Mouse (Mus musculus): ENCODE results near the gene Matk. TPM values are rescaled to one million over a fixed set of nuclear protein-coding genes. Genes with fewer than 3 reads are reported as not detected.

Gene Matk
- polyA plus RNA-seq, 1 experiment = 1.2 TPM

DNA sequence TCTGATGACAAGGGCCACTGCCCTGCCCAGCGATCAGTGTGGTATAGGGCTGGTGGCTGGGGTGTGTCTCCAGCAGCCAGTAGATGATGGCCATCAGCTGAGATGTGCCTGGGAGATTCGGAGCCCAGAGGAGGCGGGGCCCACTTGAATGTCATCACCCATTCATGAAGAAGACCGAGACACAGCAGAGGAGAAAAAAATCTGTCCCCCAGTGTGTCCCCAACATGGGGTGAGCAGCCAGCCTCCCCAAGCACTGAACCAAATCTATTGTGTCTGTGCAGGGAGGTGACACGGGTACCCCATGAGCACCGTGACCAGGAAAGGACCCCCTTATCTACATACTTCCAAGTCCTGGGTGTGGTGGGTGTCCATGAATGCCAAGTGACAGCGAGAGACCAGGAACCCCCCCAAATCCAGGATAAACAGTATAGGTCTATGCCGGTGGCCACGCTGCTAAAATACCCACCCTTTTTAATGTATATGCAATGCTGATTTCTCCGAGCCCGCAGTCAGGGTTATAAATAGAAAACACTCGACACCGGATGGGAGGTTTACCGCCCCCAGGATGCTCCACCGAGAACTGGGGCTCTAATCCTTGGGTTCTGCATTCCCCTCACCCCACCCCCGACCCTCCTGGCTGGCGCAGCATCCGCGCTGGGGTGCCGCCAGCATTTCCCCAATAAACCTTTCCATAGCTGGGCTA is 22.8 kb upstream of the Matk start:
- no peak for TF ChIP-seq POLR2A (IDR thresholded peaks at IDR 0.05; ENCODE audit: low read depth, low read length)
- no peak for TF ChIP-seq CTCF (IDR thresholded peaks at IDR 0.05; ENCODE audit: borderline replicate concordance, insufficient read depth, low read length)
- Histone ChIP-seq H3K27ac (ENCODE audit: insufficient read depth, low read length) (no peak overlapping the region), H3K4me1 (ENCODE audit: control insufficient read depth, insufficient read depth, low read length) (no peaks in the 10 kb centered on the region), H3K4me3 (ENCODE audit: insufficient read depth, low read length) (0 out of 2 replicates have a peak overlapping the region, but pooled peaks have one; percentile 10)

GRCm38 (mm10) chr10:81230438-81231332 is 22.1 kb upstream of the Matk start, which contains the start of gene Atcay:
Gene Atcay (minus strand): TSS chr10:81230833.
- Histone ChIP-seq H3K27ac (ENCODE audit: insufficient read depth, low read length) (no peak within 1 kb of the TSS), H3K4me1 (ENCODE audit: control insufficient read depth, insufficient read depth, low read length) (no peaks in the 10 kb centered on the region), H3K4me3 (ENCODE audit: insufficient read depth, low read length) (peak within 1 kb of the TSS; percentile 10; the same call in 1 of the 2 replicates)
- no peak for TF ChIP-seq POLR2A (IDR thresholded peaks at IDR 0.05; ENCODE audit: low read depth, low read length)
- peak; percentile 52; the same call in 1 of the 2 replicates for TF ChIP-seq CTCF (IDR thresholded peaks at IDR 0.05; ENCODE audit: borderline replicate concordance, insufficient read depth, low read length)

DNA sequence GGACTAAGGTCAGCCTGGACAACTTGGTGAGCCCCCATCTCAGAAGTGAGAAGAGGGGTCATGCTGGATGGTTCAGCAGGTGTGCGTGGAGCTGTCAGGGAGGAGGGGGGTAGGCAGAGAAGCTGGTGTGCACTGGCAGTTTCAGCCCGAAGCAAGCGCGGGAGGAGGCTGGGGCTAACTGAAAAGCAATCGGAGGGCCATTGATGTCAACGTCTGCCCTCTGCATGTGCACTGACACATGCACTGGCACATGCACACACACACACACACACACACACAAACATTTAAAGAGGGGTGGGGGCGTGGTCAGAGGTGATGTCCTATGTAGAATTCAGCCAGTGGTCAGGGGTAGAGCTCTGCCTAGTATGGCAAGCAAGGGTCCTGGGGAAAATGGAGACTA is 21.3 kb upstream of the Matk start:
- H3K27ac ChIP-seq (ENCODE audit: insufficient read depth, low read length) = no peak overlapping the region
- no peaks in the 10 kb centered on the region for H3K4me1 ChIP-seq (ENCODE audit: control insufficient read depth, insufficient read depth, low read length)
- H3K4me3 ChIP-seq (ENCODE audit: insufficient read depth, low read length) = no peak overlapping the region
- no peak for TF ChIP-seq CTCF (IDR thresholded peaks at IDR 0.05; ENCODE audit: borderline replicate concordance, insufficient read depth, low read length)
- TF ChIP-seq POLR2A (IDR thresholded peaks at IDR 0.05; ENCODE audit: low read depth, low read length) = no peak

GRCm38 (mm10) chr10:81232580-81233225 is 20.0 kb upstream of the Matk start, which contains the start of gene Zfr2:
Gene Zfr2 (plus strand): TSS chr10:81233155.
- H3K27ac ChIP-seq (ENCODE audit: insufficient read depth, low read length) = peak within 1 kb of the TSS; percentile 53
- H3K4me1 ChIP-seq (ENCODE audit: control insufficient read depth, insufficient read depth, low read length) = no peaks in the 10 kb centered on the region
- peak within 1 kb of the TSS; percentile 54 for H3K4me3 ChIP-seq (ENCODE audit: insufficient read depth, low read length)
- TF ChIP-seq POLR2A (IDR thresholded peaks at IDR 0.05; ENCODE audit: low read depth, low read length) = peak; percentile 65
- no peak for TF ChIP-seq CTCF (IDR thresholded peaks at IDR 0.05; ENCODE audit: borderline replicate concordance, insufficient read depth, low read length)

- Histone ChIP-seq H3K4me1 (ENCODE audit: control insufficient read depth, insufficient read depth, low read length) (no peaks in the 10 kb centered on the region), H3K4me3 (ENCODE audit: insufficient read depth, low read length) (peak overlapping the region; percentile 54), H3K27ac (ENCODE audit: insufficient read depth, low read length) (peak overlapping the region; percentile 53)
- no peak for TF ChIP-seq POLR2A (IDR thresholded peaks at IDR 0.05; ENCODE audit: low read depth, low read length)
- no peak for TF ChIP-seq CTCF (IDR thresholded peaks at IDR 0.05; ENCODE audit: borderline replicate concordance, insufficient read depth, low read length)
Observed at GRCm38 (mm10) chr10:81233226-81233585, 19.5 kb upstream of the Matk start.

- no peak; the same call in 1 of the 2 replicates for TF ChIP-seq POLR2A (IDR thresholded peaks at IDR 0.05; ENCODE audit: low read depth, low read length)
- TF ChIP-seq CTCF (IDR thresholded peaks at IDR 0.05; ENCODE audit: borderline replicate concordance, insufficient read depth, low read length) = no peak
- no peak overlapping the region for H3K4me3 ChIP-seq (ENCODE audit: insufficient read depth, low read length)
Observed at GRCm38 (mm10) chr10:81234206-81234605, 18.5 kb upstream of the Matk start.

GRCm38 (mm10) chr10:81236471-81237268 is 16.1 kb upstream of the Matk start:
- no peak overlapping the region for H3K27ac ChIP-seq (ENCODE audit: insufficient read depth, low read length)
- no peaks in the 10 kb centered on the region for H3K4me1 ChIP-seq (ENCODE audit: control insufficient read depth, insufficient read depth, low read length)
- TF ChIP-seq POLR2A (IDR thresholded peaks at IDR 0.05; ENCODE audit: low read depth, low read length) (no peak), CTCF (IDR thresholded peaks at IDR 0.05; ENCODE audit: borderline replicate concordance, insufficient read depth, low read length) (no peak)
- H3K4me3 ChIP-seq (ENCODE audit: insufficient read depth, low read length) = no peak overlapping the region

More at GRCm38 (mm10) chr10:81234206-81234605, 18.5 kb upstream of the Matk start:
- no peaks in the 10 kb centered on the region for H3K4me1 ChIP-seq (ENCODE audit: control insufficient read depth, insufficient read depth, low read length)
- peak overlapping the region; percentile 53; the same call in 1 of the 2 replicates for H3K27ac ChIP-seq (ENCODE audit: insufficient read depth, low read length)

DNA sequence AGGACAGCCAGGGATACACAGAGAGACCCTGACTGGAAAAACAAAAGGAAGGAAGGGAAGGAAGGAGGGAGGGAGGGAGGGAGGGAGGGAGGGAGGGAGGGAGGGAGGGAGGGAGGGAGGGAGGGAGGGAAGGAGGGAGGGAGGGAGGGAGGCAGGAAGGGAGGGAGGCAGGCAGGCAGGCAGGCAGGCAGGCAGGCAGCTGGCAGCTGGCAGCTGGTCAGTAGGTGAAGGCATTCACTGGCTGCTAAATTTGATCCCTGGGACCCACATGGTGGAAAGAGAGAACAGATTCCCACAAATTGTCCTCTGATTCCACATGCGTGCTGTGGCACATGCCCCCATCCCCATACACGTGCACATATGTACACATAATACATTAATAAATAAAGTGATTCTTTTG is 14.1 kb upstream of the Matk start:
- H3K4me3 ChIP-seq (ENCODE audit: insufficient read depth, low read length) = no peak overlapping the region
- H3K27ac ChIP-seq (ENCODE audit: insufficient read depth, low read length) = no peak overlapping the region
- TF ChIP-seq POLR2A (IDR thresholded peaks at IDR 0.05; ENCODE audit: low read depth, low read length) (no peak), CTCF (IDR thresholded peaks at IDR 0.05; ENCODE audit: borderline replicate concordance, insufficient read depth, low read length) (no peak)
- no peaks in the 10 kb centered on the region for H3K4me1 ChIP-seq (ENCODE audit: control insufficient read depth, insufficient read depth, low read length)

DNA sequence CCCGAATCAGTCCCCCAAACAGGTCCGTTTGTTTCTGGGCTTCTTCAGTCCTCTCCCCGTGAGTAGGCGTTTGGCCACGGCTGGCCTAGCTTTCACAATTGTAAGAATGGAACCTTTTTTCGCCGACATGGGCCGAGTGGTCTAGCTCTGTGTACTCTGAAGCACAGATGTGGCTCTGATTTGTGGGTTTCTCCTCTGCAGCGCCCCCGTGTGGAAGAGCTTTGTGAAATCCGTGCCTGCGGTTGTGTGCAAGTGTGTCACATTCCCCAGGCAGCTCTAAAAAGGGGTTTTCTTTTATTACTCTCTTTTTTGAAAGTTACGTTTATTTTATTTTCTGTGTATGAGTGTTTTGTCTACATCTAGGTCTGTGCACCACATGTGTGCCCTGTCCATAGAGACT is 11.9 kb upstream of the Matk start:
- Histone ChIP-seq H3K4me3 (ENCODE audit: insufficient read depth, low read length) (no peak overlapping the region), H3K27ac (ENCODE audit: insufficient read depth, low read length) (no peak overlapping the region), H3K4me1 (ENCODE audit: control insufficient read depth, insufficient read depth, low read length) (no peaks in the 10 kb centered on the region)
- TF ChIP-seq CTCF (IDR thresholded peaks at IDR 0.05; ENCODE audit: borderline replicate concordance, insufficient read depth, low read length) (peak; percentile 49; the same call in 1 of the 2 replicates), POLR2A (IDR thresholded peaks at IDR 0.05; ENCODE audit: low read depth, low read length) (no peak)

Measured in embryonic fibroblast, embryonic 13.5 days (primary cell).